Mouse (Mus musculus): ENCODE data around the gene Fam110a. TPM values are rescaled to one million over a fixed set of nuclear protein-coding genes. Genes with fewer than 3 reads are reported as not detected.

Gene Fam110a
- polyA plus RNA-seq, 1 experiment from 2014 or later = 85.6 TPM

- no peaks in the 10 kb centered on the region; the same call in 1 of the 2 replicates for H3K27me3 ChIP-seq (ENCODE audit: control insufficient read depth, insufficient read depth, low read length)
- DNase-seq (ENCODE audit: low spot score) (peak; percentile 92), ATAC-seq (replicated peaks; ENCODE audit: low FRiP score) (peak; percentile 89)
- peaks cover 32% of the 10 kb centered on the region for H3K4me1 ChIP-seq (replicated peaks; ENCODE audit: control insufficient read depth, insufficient read depth, low read length)
- H3K9me3 ChIP-seq (ENCODE audit: control insufficient read depth, low read length) = no peaks in the 10 kb centered on the region
- H3K4me2 ChIP-seq (ENCODE audit: low read depth, low read length, severe bottlenecking) = peak overlapping the region; percentile 52
- H3K36me3 ChIP-seq (ENCODE audit: control insufficient read depth, insufficient read depth, low read length) = no peaks in the 10 kb centered on the region; the same call in 1 of the 2 replicates
- WGBS = 44% methylated on average over 53 of the region's 53 CpGs
- H3K4me3 ChIP-seq (ENCODE audit: low read depth, low read length) = peak overlapping the region; percentile 34
- H3K9ac ChIP-seq (ENCODE audit: low read length) = peak overlapping the region; percentile 68
- H3K27ac ChIP-seq (ENCODE audit: low read depth, low read length) = peak overlapping the region; percentile 62
Observed at GRCm38 (mm10) chr2:151970191-151971172, 9.5 kb downstream of the Fam110a start.

- no peaks in the 10 kb centered on the region for H3K9me3 ChIP-seq (ENCODE audit: control insufficient read depth, low read length)
- H3K4me3 ChIP-seq (ENCODE audit: low read depth, low read length) = peak overlapping the region; percentile 4; the same call in 1 of the 2 replicates
- no peaks in the 10 kb centered on the region; the same call in 1 of the 2 replicates for H3K36me3 ChIP-seq (ENCODE audit: control insufficient read depth, insufficient read depth, low read length)
- WGBS = 95% methylated on average over 6 of the region's 6 CpGs
- no peak for DNase-seq (ENCODE audit: low spot score)
- H3K27ac ChIP-seq (ENCODE audit: low read depth, low read length) = no peak overlapping the region
- H3K4me1 ChIP-seq (replicated peaks; ENCODE audit: control insufficient read depth, insufficient read depth, low read length) = peaks cover 34% of the 10 kb centered on the region
- ATAC-seq (replicated peaks; ENCODE audit: low FRiP score) = no peak
- H3K27me3 ChIP-seq (ENCODE audit: control insufficient read depth, insufficient read depth, low read length) = no peaks in the 10 kb centered on the region; the same call in 1 of the 2 replicates
- peak overlapping the region; percentile 52 for H3K4me2 ChIP-seq (ENCODE audit: low read depth, low read length, severe bottlenecking)
- peak overlapping the region; percentile 3; the same call in 1 of the 2 replicates for H3K9ac ChIP-seq (ENCODE audit: low read length)
Observed at GRCm38 (mm10) chr2:151969396-151969795, 10.6 kb downstream of the Fam110a start.

- H3K27ac ChIP-seq (ENCODE audit: low read depth, low read length) = no peak overlapping the region
- H3K4me2 ChIP-seq (ENCODE audit: low read depth, low read length, severe bottlenecking) = peak overlapping the region; percentile 52
- DNase-seq (ENCODE audit: low spot score) (no peak), ATAC-seq (replicated peaks; ENCODE audit: low FRiP score) (no peak)
- H3K36me3 ChIP-seq (ENCODE audit: control insufficient read depth, insufficient read depth, low read length) = no peaks in the 10 kb centered on the region; the same call in 1 of the 2 replicates
- H3K4me1 ChIP-seq (replicated peaks; ENCODE audit: control insufficient read depth, insufficient read depth, low read length) = peaks cover 35% of the 10 kb centered on the region
- 87% methylated on average over 7 of the region's 7 CpGs for WGBS
- H3K9ac ChIP-seq (ENCODE audit: low read length) = 0 out of 2 replicates have a peak overlapping the region, but pooled peaks have one; percentile 5
- H3K27me3 ChIP-seq (ENCODE audit: control insufficient read depth, insufficient read depth, low read length) = no peaks in the 10 kb centered on the region; the same call in 1 of the 2 replicates
- H3K9me3 ChIP-seq (ENCODE audit: control insufficient read depth, low read length) = no peaks in the 10 kb centered on the region
- peak overlapping the region; percentile 4 for H3K4me3 ChIP-seq (ENCODE audit: low read depth, low read length)
Observed at GRCm38 (mm10) chr2:151968986-151969385, 11.0 kb downstream of the Fam110a start.

GRCm38 (mm10) chr2:151968451-151968850 lies 11.6 kb downstream of the Fam110a start:
- ATAC-seq (replicated peaks; ENCODE audit: low FRiP score) (no peak), DNase-seq (ENCODE audit: low spot score) (no peak)
- 82% methylated on average over 8 of the region's 8 CpGs for WGBS
- H3K9ac ChIP-seq (ENCODE audit: low read length) = 0 out of 2 replicates have a peak overlapping the region, but pooled peaks have one; percentile 5
- no peak overlapping the region for H3K27ac ChIP-seq (ENCODE audit: low read depth, low read length)
- peak overlapping the region; percentile 52 for H3K4me2 ChIP-seq (ENCODE audit: low read depth, low read length, severe bottlenecking)
- no peaks in the 10 kb centered on the region; the same call in 1 of the 2 replicates for H3K36me3 ChIP-seq (ENCODE audit: control insufficient read depth, insufficient read depth, low read length)
- no peaks in the 10 kb centered on the region for H3K9me3 ChIP-seq (ENCODE audit: control insufficient read depth, low read length)
- no peaks in the 10 kb centered on the region; the same call in 1 of the 2 replicates for H3K27me3 ChIP-seq (ENCODE audit: control insufficient read depth, insufficient read depth, low read length)
- peak overlapping the region; percentile 4; the same call in 1 of the 2 replicates for H3K4me3 ChIP-seq (ENCODE audit: low read depth, low read length)
- peaks cover 32% of the 10 kb centered on the region for H3K4me1 ChIP-seq (replicated peaks; ENCODE audit: control insufficient read depth, insufficient read depth, low read length)

- no peaks in the 10 kb centered on the region; the same call in 1 of the 2 replicates for H3K36me3 ChIP-seq (ENCODE audit: control insufficient read depth, insufficient read depth, low read length)
- no peak for ATAC-seq (replicated peaks; ENCODE audit: low FRiP score)
- H3K9me3 ChIP-seq (ENCODE audit: control insufficient read depth, low read length) = no peaks in the 10 kb centered on the region
- peaks cover 32% of the 10 kb centered on the region for H3K4me1 ChIP-seq (replicated peaks; ENCODE audit: control insufficient read depth, insufficient read depth, low read length)
- no peak for DNase-seq (ENCODE audit: low spot score)
- no peaks in the 10 kb centered on the region; the same call in 1 of the 2 replicates for H3K27me3 ChIP-seq (ENCODE audit: control insufficient read depth, insufficient read depth, low read length)
- H3K27ac ChIP-seq (ENCODE audit: low read depth, low read length) = peak overlapping the region; percentile 81
- 74% methylated on average over 2 of the region's 2 CpGs for WGBS
- no peak overlapping the region for H3K4me3 ChIP-seq (ENCODE audit: low read depth, low read length)
- peak overlapping the region; percentile 48; the same call in 1 of the 2 replicates for H3K9ac ChIP-seq (ENCODE audit: low read length)
- peak overlapping the region; percentile 52; the same call in 1 of the 2 replicates for H3K4me2 ChIP-seq (ENCODE audit: low read depth, low read length, severe bottlenecking)
Observed at GRCm38 (mm10) chr2:151967792-151968191, 12.2 kb downstream of the Fam110a start.

GRCm38 (mm10) chr2:151967176-151967750 lies 12.8 kb downstream of the Fam110a start:
- ATAC-seq (replicated peaks; ENCODE audit: low FRiP score) (0 out of 2 replicates have a peak, but pooled peaks have one; percentile 5), DNase-seq (ENCODE audit: low spot score) (peak; percentile 77)
- no peaks in the 10 kb centered on the region for H3K9me3 ChIP-seq (ENCODE audit: control insufficient read depth, low read length)
- H3K9ac ChIP-seq (ENCODE audit: low read length) = peak overlapping the region; percentile 48
- H3K4me1 ChIP-seq (replicated peaks; ENCODE audit: control insufficient read depth, insufficient read depth, low read length) = peaks cover 29% of the 10 kb centered on the region
- 12% methylated on average over 9 of the region's 9 CpGs for WGBS
- peak overlapping the region; percentile 81 for H3K27ac ChIP-seq (ENCODE audit: low read depth, low read length)
- H3K4me3 ChIP-seq (ENCODE audit: low read depth, low read length) = no peak overlapping the region
- H3K27me3 ChIP-seq (ENCODE audit: control insufficient read depth, insufficient read depth, low read length) = no peaks in the 10 kb centered on the region
- H3K4me2 ChIP-seq (ENCODE audit: low read depth, low read length, severe bottlenecking) = peak overlapping the region; percentile 37; the same call in 1 of the 2 replicates
- no peaks in the 10 kb centered on the region; the same call in 1 of the 2 replicates for H3K36me3 ChIP-seq (ENCODE audit: control insufficient read depth, insufficient read depth, low read length)

- no peak overlapping the region; the same call in 1 of the 2 replicates for H3K4me2 ChIP-seq (ENCODE audit: low read depth, low read length, severe bottlenecking)
- H3K27ac ChIP-seq (ENCODE audit: low read depth, low read length) = peak overlapping the region; percentile 9; the same call in 1 of the 2 replicates
- WGBS = 3% methylated on average over 9 of the region's 9 CpGs
- peaks cover 21% of the 10 kb centered on the region for H3K4me1 ChIP-seq (replicated peaks; ENCODE audit: control insufficient read depth, insufficient read depth, low read length)
- no peaks in the 10 kb centered on the region for H3K9me3 ChIP-seq (ENCODE audit: control insufficient read depth, low read length)
- H3K9ac ChIP-seq (ENCODE audit: low read length) = no peak overlapping the region
- DNase-seq (ENCODE audit: low spot score) = peak; percentile 62
- H3K27me3 ChIP-seq (ENCODE audit: control insufficient read depth, insufficient read depth, low read length) = no peaks in the 10 kb centered on the region
- no peak overlapping the region for H3K4me3 ChIP-seq (ENCODE audit: low read depth, low read length)
- peak; percentile 10 for ATAC-seq (replicated peaks; ENCODE audit: low FRiP score)
- no peaks in the 10 kb centered on the region; the same call in 1 of the 2 replicates for H3K36me3 ChIP-seq (ENCODE audit: control insufficient read depth, insufficient read depth, low read length)
Observed at GRCm38 (mm10) chr2:151964052-151964451, 16.0 kb downstream of the Fam110a start.

GRCm38 (mm10) chr2:151963319-151963718 lies 16.7 kb downstream of the Fam110a start:
- H3K4me3 ChIP-seq (ENCODE audit: low read depth, low read length) = no peak overlapping the region
- no peaks in the 10 kb centered on the region for H3K9me3 ChIP-seq (ENCODE audit: control insufficient read depth, low read length)
- H3K9ac ChIP-seq (ENCODE audit: low read length) = no peak overlapping the region
- no peaks in the 10 kb centered on the region for H3K36me3 ChIP-seq (ENCODE audit: control insufficient read depth, insufficient read depth, low read length)
- DNase-seq (ENCODE audit: low spot score) (no peak), ATAC-seq (replicated peaks; ENCODE audit: low FRiP score) (no peak)
- H3K27me3 ChIP-seq (ENCODE audit: control insufficient read depth, insufficient read depth, low read length) = no peaks in the 10 kb centered on the region
- H3K27ac ChIP-seq (ENCODE audit: low read depth, low read length) = no peak overlapping the region
- H3K4me2 ChIP-seq (ENCODE audit: low read depth, low read length, severe bottlenecking) = no peak overlapping the region
- WGBS = 85% methylated on average over 5 of the region's 5 CpGs
- peaks cover 21% of the 10 kb centered on the region for H3K4me1 ChIP-seq (replicated peaks; ENCODE audit: control insufficient read depth, insufficient read depth, low read length)
